ENCODE assay signal across 17 mouse cellular contexts in genomic region chr6:33496141-33496855, GRCm38 (mm10).
DNase-seq lines count a peak whose midpoint lies in the region; ATAC-seq and TF ChIP-seq lines count a peak whose summit lies in the region.
"Had no signal": no experiment of that assay in that cellular context is flagged by ENCODE, and none has a peak within 500 bp of the region (broad histone marks: within the 10 kb centered on the region; RNA-seq: fewer than 3 reads in every experiment).

No protein-coding gene starts in this region.

- no peaks in the 10 kb centered on the region for H3K27me3 ChIP-seq in forebrain, embryonic 16.5 days (replicated peaks; ENCODE audit: control insufficient read depth, insufficient read depth, low read length)
- no peaks in the 10 kb centered on the region for H3K27me3 ChIP-seq in limb, embryonic 10.5 days (ENCODE audit: low read depth, poor library complexity, severe bottlenecking)
- H3K27me3 ChIP-seq: embryonic facial prominence, embryonic 13.5 days; liver, embryonic 15.5 days had no signal

- H3K4me1 ChIP-seq in forebrain, embryonic 16.5 days (replicated peaks; ENCODE audit: control insufficient read depth, insufficient read depth, low read length) = peaks cover 11% of the 10 kb centered on the region
- peaks cover 17% of the 10 kb centered on the region for H3K4me1 ChIP-seq in limb, embryonic 10.5 days
- H3K4me1 ChIP-seq: embryonic facial prominence, embryonic 13.5 days; liver, embryonic 15.5 days had no signal

- no peak overlapping the region for H3K4me3 ChIP-seq in left cerebral cortex, adult 2 months
- no peak overlapping the region for H3K4me3 ChIP-seq in forebrain, embryonic 16.5 days (replicated peaks; ENCODE audit: low read length)
- H3K4me3 ChIP-seq in limb, embryonic 10.5 days = no peak overlapping the region
- H3K4me3 ChIP-seq: embryonic facial prominence, embryonic 13.5 days; liver, embryonic 15.5 days had no signal

- no peak for DNase-seq in left cerebral cortex, adult 2 months (ENCODE audit: extremely low spot score in 1 of 2, low spot score in 2 of 2)
- no peak for DNase-seq in left cerebral cortex, adult 9 months (ENCODE audit: low spot score in 2 of 2)
- peak; percentile 22 for DNase-seq in brain, adult 2 months (ENCODE audit: low read depth, low spot score)
- DNase-seq in limb, embryonic 10.5 days (ENCODE audit: low spot score) = no peak
- no peak for DNase-seq in gastrocnemius, adult 8-10 months (ENCODE audit: low spot score in 2 of 2)
- DNase-seq in adrenal gland, postnatal 10 days = no peak
- DNase-seq in urinary bladder, postnatal 36 days (ENCODE audit: low spot score in 2 of 2) = no peak
- DNase-seq: adrenal gland, adult 8-10 months; cerebellum, adult 8-10 months; heart, postnatal 4 days; kidney, adult 18-20 months; kidney, postnatal 10 days; lung, postnatal 36 days; thymus, adult 18-20 months had no signal

- H3K9me3 ChIP-seq in forebrain, embryonic 16.5 days (ENCODE audit: control insufficient read depth, low read length) = no peaks in the 10 kb centered on the region
- H3K9me3 ChIP-seq in limb, embryonic 10.5 days (replicated peaks) = no peaks in the 10 kb centered on the region
- H3K9me3 ChIP-seq: embryonic facial prominence, embryonic 13.5 days; liver, embryonic 15.5 days had no signal

- TF ChIP-seq CTCF in left cerebral cortex, adult 2 months (IDR thresholded peaks at IDR 0.05) = no peak

- WGBS in forebrain, embryonic 16.5 days = 10% methylated on average over 6 of the region's 6 CpGs
- WGBS in limb, embryonic 10.5 days = 77% methylated on average over 6 of the region's 6 CpGs

- H3K36me3 ChIP-seq in forebrain, embryonic 16.5 days (ENCODE audit: control insufficient read depth, insufficient read depth) = no peaks in the 10 kb centered on the region
- peaks cover 5% of the 10 kb centered on the region; the same call in 1 of the 2 replicates for H3K36me3 ChIP-seq in limb, embryonic 10.5 days
- H3K36me3 ChIP-seq: embryonic facial prominence, embryonic 13.5 days; liver, embryonic 15.5 days had no signal

- intact Hi-C loops in left cerebral cortex, adult 2 months (cut with DNase I) = no loop called here

- ATAC-seq in forebrain, embryonic 16.5 days = peak; percentile 50; the same call in 1 of the 2 replicates

- H3K4me2 ChIP-seq in forebrain, embryonic 16.5 days (ENCODE audit: low read length) = no peak overlapping the region
- H3K4me2 ChIP-seq: embryonic facial prominence, embryonic 13.5 days; liver, embryonic 15.5 days had no signal

- H3K9ac ChIP-seq in forebrain, embryonic 16.5 days (replicated peaks; ENCODE audit: low read depth, low read length) = no peak overlapping the region
- H3K9ac ChIP-seq: embryonic facial prominence, embryonic 13.5 days; liver, embryonic 15.5 days had no signal

- H3K27ac ChIP-seq in left cerebral cortex, adult 2 months = peak overlapping the region; percentile 53; the same call in 1 of the 2 replicates
- H3K27ac ChIP-seq in forebrain, embryonic 16.5 days (ENCODE audit: low read length) = peak overlapping the region; percentile 74
- H3K27ac ChIP-seq in limb, embryonic 10.5 days = peak overlapping the region; percentile 70; the same call in 1 of the 2 replicates
- H3K27ac ChIP-seq: embryonic facial prominence, embryonic 13.5 days; liver, embryonic 15.5 days had no signal
